Mouse (Mus musculus): ENCODE measurements around the gene Nabp2.

GRCm38 (mm10) chr10:128422426-128422825 is 11.1 kb upstream of the Nabp2 start:
- no peak for TF ChIP-seq POLR2A (IDR thresholded peaks at IDR 0.05; ENCODE audit: low read depth, low read length)
- TF ChIP-seq CTCF (IDR thresholded peaks at IDR 0.05; ENCODE audit: extremely low read depth, insufficient read length, insufficient replicate concordance, low read depth, low read length) = no peak
